Mouse (Mus musculus): ENCODE results near the gene Adgrb2.

- TF ChIP-seq POLR2A (IDR thresholded peaks at IDR 0.05; ENCODE audit: extremely low read depth, insufficient read depth, low read length) (no peak), CTCF (IDR thresholded peaks at IDR 0.05; ENCODE audit: low read depth, low read length) (no peak)
Observed at GRCm38 (mm10) chr4:130056471-130056870, 71.8 kb downstream of the Adgrb2 start.

All from liver, adult 2 months (tissue).